Mouse (Mus musculus) layer of hippocampus, adult 8-10 months (tissue): Measurements from ENCODE around the gene Pla1a. TPM values are rescaled to one million over a fixed set of nuclear protein-coding genes. Genes with fewer than 3 reads are reported as not detected.
A peak's percentile ranks its signal among the peaks of the same experiment; 100 is the strongest.
"Not testable (repeated sequence)": the region's sequence is repeated elsewhere in the genome, so short reads cannot be mapped to it uniquely, and the experiment has no call there.

Experiments used
- DNase-seq, 2 experiments: peaks; one replicate each; pipeline ENCODE4 v3.0.0; 2022; ENCODE audit warnings: low spot score in 2 of 2
- total RNA-seq, 4 experiments: library from RNA; stranded (reverse); gene quantifications; 2 replicates each; pipeline ENCODE4 v1.2.4; 2022

Gene Pla1a
- total RNA-seq, 4 experiments from 2014 or later: 0.72 to 1.8 (median 1.1) TPM

- no peak for DNase-seq
These were observed 25.8 kb upstream of the Pla1a start for GRCm38 (mm10) chr16:38458600-38459280.

DNA sequence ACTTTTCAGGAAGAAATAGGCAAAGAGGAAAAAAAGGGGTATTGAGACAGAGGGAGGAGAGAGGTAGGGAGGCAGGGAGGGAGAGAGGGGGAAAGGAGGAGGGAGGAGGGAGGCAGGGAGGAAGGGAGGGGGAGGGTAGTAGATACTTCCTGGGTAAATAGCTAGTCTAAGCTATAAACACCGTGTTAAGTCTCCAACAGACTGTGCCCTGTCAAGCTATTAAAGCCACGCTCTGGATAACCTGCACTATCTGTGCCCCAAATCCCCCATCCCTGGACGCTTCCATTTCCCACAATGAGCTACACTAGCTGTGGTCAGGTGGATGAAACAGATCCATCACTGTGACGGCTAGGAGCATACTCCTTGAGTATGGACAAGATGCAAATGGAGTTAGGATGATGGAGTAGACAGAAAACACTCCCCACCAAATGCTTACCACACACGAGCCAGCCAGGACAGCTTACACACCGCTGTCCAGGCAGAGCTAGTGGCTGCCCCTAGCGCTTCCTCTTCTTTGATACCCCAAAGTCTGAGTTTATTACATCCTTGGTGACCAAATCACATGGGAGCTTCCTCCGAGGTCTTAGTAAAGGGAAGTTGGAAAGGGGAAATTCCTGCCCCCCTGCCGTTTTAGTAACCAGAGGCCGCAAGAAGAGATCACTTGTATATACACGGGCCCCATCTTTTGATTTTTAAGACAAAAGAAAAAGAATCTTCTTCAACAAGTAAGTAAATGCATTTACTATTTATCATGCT is 24.0 kb upstream of the Pla1a start:
- no peak for DNase-seq

DNA sequence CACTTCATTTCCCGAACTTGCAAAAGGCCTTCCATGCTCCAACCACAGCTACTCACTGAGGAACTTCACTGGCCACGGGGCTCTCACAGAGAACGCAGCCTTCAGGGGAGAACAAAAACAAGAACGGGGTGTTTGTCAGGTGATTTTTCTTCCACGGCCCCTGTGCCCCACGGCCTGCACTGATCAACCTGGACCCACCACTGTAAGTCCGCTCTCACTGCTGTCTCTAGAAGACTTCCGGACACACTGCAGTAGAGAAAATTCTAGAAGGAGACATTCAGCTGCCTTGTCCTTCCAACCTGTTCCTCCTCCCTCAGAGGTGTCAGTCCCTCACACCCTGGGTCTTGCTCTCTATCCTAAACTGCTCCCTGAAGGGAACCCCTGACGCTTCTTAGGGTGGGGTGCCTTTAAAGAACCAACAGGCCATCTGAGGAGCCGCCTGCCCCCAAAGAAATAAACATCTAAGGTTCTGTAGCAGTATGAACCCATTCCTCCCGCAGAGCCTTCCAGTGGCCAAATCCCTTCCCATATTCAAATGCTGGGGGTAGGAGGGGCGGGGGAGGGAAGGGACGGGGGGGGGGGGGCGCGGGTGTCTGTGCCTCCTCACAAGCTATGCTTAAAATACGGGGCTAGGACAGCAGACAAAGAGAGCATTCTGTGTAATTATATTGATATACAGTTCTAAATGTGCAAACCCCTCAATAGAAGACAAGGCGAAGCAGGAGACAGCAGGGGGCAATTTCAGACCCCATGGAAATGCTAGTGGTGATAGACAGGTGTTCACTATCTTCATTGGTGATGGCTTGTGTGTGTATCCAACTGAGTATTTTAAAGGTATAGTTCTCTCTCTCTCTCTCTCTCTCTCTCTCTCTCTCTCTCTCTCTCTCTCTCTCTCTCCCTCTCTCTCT is 22.8 kb upstream of the Pla1a start, which contains the start of gene Cd80:
Gene Cd80, plus strand, starts transcription at position 51 of the 908 bp plus-strand sequence.
- DNase-seq: no peak

- no peak for DNase-seq
These were observed 21.7 kb upstream of the Pla1a start for GRCm38 (mm10) chr16:38454533-38455254.

- DNase-seq: no peak
These were observed 21.0 kb upstream of the Pla1a start for GRCm38 (mm10) chr16:38453952-38454351.

GRCm38 (mm10) chr16:38453203-38453553 is 20.2 kb upstream of the Pla1a start:
- DNase-seq: no peak

DNA sequence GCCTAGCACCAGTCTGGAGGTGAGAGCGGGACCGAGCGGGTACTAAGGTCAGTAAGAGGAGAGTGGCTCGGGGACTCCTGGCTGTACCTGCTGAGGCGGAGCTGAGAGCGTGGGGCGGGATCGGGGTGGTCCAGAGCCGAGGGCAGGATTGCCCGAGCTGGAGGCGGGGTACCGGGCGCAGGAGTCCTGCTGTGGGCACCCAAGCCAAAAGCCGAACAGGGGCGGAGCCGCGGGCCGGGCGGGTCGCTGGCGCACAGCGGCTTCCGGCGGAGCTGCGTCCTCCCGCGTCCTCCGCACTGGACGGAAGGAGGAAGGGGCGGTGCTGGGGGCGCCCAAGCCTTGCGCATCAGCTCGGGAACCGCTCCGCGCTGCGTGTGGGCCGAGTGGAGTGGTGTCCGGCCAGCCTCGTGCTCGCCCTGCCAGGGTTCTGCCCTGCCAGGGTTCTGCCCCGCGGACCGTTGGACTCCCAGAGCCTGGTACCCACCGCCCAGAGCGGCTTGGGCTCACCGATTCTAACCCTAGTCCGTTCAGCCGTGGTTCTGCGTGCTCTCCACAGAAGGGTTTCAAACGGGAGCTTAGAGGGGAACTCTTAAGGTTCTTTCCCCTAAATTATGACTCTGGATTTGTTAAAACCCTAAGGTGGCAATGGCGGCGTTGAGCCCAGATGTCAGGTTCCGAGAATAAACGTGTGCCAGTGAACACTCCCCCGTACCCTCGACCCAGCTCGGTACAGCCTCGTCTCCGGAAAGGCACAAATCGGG is 19.7 kb upstream of the Pla1a start, which contains the start of gene Adprh:
Gene Adprh, minus strand, starts transcription at position 262 of the 761 bp plus-strand sequence.
- peak; percentile 80 to 87 for DNase-seq

DNA sequence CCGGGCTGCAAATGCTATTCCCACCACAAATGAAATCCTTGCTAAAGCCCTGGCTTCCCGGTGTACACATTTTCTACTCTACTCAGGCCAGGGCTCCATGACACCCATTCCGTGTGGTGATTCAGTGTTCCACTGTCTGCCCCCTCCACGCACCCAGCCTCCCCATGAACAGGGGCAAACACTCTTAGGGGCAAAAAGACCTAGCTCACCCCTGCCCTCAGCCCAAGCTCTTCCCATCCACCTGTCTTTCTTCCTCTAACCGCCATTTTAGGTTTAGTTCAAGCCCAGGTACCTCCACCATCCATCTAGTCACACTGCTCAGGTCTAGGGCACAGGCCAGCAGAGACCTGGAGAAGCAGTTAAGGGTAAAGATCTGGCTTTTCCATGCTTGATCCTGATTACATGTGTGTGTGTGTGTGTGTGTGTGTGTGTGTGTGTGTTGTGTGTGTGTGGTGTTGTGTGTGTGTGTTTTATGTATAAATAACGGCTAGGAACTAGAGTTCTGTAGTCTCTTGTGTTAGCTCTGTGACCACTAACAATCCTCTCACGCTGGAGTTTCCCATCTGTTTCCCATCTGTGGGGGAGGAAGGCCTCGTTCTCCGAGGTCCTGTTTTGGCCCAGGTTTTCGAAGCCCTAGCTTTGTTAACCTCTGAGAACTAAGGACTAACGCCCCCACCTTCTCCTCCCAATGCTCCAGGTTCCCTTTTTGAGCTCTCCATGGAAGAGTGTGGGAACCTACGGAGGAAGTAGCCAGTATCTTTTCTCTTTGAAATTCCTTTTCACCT is 18.7 kb upstream of the Pla1a start:
- no peak for DNase-seq

DNA sequence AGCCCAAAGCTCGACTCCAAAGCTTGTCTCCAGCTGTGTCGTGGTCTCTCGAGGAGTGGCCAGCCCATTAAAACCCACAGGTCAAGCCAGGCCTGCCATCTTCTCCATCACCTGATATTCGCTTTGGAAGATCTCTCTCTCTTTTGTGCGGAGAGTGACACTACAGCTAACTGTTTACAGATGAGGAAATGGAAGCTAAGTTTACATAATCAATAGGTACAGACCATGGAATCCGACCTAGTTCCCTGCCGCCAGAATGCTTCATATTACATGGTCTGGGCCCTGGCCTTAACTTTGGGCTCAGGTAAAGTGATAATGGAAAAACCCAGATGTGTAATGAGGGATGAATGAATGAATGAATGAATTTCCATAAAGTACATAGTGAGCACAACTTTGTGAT is 17.8 kb upstream of the Pla1a start:
- no peak for DNase-seq

- DNase-seq: no peak
These were observed 15.5 kb upstream of the Pla1a start for GRCm38 (mm10) chr16:38448458-38448857.

DNA sequence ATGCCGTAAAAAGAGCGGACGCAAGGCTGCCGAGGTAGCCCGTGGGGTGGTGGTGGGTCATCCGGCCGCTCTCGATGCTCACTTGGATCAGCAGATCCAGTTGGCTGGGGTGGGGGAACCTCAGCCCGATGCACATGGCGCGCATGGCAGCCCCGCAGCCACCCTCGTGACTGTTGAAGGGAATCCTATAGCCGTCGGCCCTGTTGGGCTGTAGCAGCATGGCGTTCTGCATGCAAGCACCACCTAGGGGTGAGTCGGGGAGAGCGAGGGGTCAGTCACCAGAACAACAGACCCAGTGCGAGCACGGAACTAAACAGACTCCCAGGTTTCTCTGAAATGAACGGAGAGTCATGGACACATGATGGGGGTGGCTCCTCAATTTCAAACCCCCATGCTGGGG is 14.4 kb upstream of the Pla1a start:
- no peak for DNase-seq

GRCm38 (mm10) chr16:38446141-38446540 is 13.2 kb upstream of the Pla1a start:
- DNase-seq: not testable (repeated sequence)

- no peak for DNase-seq
These were observed 12.6 kb upstream of the Pla1a start for GRCm38 (mm10) chr16:38445576-38445975.

DNA sequence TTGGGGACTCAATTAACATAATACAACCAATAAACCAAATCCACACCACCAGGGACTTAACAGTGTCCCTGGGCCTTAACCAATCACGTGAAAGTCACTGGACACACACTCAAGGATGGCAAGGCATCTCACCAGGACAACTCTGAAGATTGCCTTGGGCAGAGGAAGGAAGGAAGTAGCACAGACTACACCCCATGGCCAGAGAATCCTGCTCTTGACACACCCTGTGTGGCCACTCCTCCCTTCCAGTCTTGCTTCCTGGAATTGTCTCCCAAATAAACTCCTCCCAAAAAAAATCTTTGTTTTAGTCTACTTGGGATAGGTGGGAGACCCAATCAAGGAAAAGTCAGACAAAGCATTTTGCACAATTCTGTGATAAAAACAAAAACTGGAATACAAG is 12.1 kb upstream of the Pla1a start:
- no peak for DNase-seq

- DNase-seq: no peak
These were observed 10.9 kb upstream of the Pla1a start for GRCm38 (mm10) chr16:38443721-38444464.

DNA sequence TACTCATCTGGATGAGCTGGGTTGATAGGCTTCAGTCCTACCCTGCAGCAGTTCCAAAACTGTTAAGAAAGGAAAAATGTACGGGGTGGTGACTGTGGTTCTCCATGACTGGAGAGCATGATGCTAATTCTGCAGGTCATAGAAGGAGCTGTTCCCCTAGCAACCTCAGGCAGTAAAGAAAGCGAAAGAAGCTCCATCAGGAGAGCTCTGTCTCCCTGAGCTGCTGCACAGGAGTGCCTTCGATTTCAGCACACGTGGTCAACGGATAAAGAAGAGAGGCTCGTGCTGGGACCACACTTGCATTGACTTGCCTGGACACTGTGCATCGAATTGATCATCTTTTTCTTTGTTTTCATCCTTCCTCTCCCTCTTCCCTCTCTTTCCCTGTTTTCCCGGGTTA is 9.3 kb upstream of the Pla1a start:
- DNase-seq: no peak

GRCm38 (mm10) chr16:38441611-38442010 is 8.7 kb upstream of the Pla1a start:
- no peak for DNase-seq

DNA sequence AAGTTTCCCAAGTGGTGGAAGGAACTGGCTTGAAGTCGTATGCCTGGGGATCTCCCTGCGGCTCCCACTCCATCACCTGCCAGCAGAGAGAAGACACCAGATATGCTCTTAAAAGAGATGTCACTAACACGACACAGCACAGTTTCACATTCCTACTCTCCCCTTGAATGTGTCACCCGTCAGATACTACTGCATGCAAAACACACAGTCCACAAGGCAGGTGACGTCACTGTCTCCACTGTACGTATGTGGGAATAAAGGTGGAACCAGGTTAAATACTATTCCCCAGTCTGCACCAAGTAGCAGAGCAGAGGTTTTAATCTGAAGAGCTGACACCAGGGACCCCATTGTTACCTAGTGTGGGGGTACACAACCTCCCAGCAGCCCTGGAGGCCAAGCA is 7.5 kb upstream of the Pla1a start:
- DNase-seq: no peak

- DNase-seq: no peak
These were observed 6.2 kb upstream of the Pla1a start for GRCm38 (mm10) chr16:38439190-38439589.
